Mouse (Mus musculus) cortical plate, adult 2 months (tissue): ENCODE measurements around the gene Krtap28-10. TPM values are rescaled to one million over a fixed set of nuclear protein-coding genes. Genes with fewer than 3 reads are reported as not detected.

ENCODE experiments used
- H3K27ac ChIP-seq: fragments of 200-500 bp; 2 replicates; pipeline ENCODE4 v1.5.1; 2012; ENCODE audit warnings: low read length, control low read depth, inconsistent platforms; ENCODE audit not compliant: insufficient read depth
- H3K4me1 ChIP-seq: fragments of 200-500 bp; 2 replicates; pipeline ENCODE4 v1.6.1; 2011; ENCODE audit warnings: low read length; ENCODE audit not compliant: control insufficient read depth, insufficient read depth
- H3K4me3 ChIP-seq: fragments of 200-500 bp; 2 replicates; pipeline ENCODE4 v1.5.1; 2011; ENCODE audit warnings: mild to moderate bottlenecking, low read length, control low read depth; ENCODE audit not compliant: insufficient read depth
- CTCF ChIP-seq: fragments of 200-500 bp; IDR thresholded peaks from 2 replicates; pipeline ENCODE4 v1.5.1; 2011; ENCODE audit warnings: mild to moderate bottlenecking, control low read depth, low read length; ENCODE audit not compliant: insufficient read depth; ENCODE audit errors: extremely low read depth
- POLR2A ChIP-seq: fragments of 200-500 bp; IDR thresholded peaks from 2 replicates; pipeline ENCODE4 v1.6.1; 2011; ENCODE audit warnings: mild to moderate bottlenecking, low read length, control low read depth; ENCODE audit not compliant: insufficient read depth; ENCODE audit errors: extremely low read depth
- polyA plus RNA-seq: library from polyadenylated mRNA; depleted of rRNA; stranded (reverse); fragments of >200 nt; gene quantifications from 2 replicates; pipeline ENCODE4 v1.2.3, GENCODE M21; 2012

Gene Krtap28-10
- polyA plus RNA-seq, 1 experiment = not detected

- H3K4me3 ChIP-seq = no peak within 1 kb of the TSS
- TF ChIP-seq CTCF (no peak), POLR2A (no peak)
These were observed 18.4 kb upstream of the Krtap28-10 start, which contains the start of gene Krtap28-13 for GRCm38 (mm10) chr1:83060643-83061042. Krtap28-13 (plus strand) TSS chr1:83060930.

DNA sequence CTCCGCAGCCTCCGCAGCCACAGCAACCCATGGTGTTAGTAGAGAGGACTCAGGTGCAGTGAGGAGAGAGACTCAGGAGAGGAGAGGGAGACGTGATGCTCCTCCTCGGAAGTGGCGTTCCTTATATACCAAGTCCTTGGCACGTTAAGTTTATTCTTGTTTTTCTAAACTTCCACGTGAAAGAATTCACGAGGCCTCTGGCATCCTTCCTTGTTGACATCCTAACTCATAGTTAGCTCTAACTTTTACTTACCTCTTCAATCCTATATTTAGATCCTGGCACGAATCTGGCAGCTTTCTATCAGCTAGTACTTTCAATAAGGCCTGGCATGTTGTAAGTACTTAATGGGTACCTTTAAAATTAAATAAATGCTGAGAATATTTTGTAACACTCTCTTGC is 17.0 kb upstream of the Krtap28-10 start, which contains the start of gene A030005K14Rik:
Gene A030005K14Rik, minus strand, starts transcription at position 101 of the 400 bp plus-strand sequence.
- Histone ChIP-seq H3K4me1 (no peaks in the 10 kb centered on the region), H3K4me3 (no peak within 1 kb of the TSS), H3K27ac (no peak within 1 kb of the TSS)
- TF ChIP-seq CTCF (no peak), POLR2A (no peak)

More at GRCm38 (mm10) chr1:83060643-83061042, 18.4 kb upstream of the Krtap28-10 start, which contains the start of gene Krtap28-13:
- Histone ChIP-seq H3K27ac (no peak within 1 kb of the TSS), H3K4me1 (no peaks in the 10 kb centered on the region)

DNA sequence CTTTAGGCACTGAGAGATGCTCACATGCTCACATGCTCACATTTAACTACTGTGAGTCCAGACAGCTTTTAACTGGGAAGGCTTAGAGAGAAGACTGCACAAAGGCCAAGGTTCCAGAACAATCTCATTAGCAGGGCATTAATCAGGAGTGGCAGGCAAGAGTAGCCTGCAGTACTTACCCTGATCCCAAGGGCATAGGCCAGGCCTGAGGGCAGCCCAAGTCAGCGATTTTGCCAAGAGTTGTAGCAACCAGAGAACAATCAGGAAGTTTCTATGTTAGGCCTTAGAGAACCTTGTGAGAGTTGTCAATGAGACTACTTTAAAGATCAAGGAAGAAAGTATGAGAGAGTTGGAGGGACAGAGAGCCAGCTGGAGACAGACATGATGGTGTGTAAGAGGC is 16.2 kb upstream of the Krtap28-10 start:
- Histone ChIP-seq H3K27ac (no peak overlapping the region), H3K4me1 (no peaks in the 10 kb centered on the region), H3K4me3 (no peak overlapping the region)
- no peak for TF ChIP-seq CTCF
- no peak for TF ChIP-seq POLR2A

DNA sequence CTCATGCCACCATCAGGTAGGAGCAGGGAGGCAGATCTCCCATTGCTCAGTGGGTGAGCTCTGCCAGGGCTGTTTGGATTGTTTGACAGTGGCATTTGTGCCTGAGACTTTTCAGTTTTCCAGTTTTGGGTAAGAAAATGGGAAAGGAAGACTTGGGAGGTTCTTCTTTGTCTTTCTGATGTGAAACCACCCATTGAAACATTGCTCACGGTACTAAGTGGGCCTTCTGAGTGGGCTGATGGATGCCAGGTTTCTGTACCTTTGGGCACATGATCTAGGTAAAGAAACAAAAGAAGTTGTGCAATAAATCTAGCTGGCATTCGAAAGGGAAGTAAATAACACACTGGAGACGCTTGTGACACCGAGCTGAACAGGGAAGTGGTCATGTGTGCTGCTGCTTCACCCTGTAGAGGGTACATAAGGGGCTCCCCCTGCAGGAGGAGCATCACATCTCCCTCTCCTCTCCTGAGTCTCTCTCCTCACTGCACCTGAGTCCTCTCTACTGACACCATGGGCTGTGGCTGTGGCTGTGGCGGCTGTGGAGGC is 2.7 kb upstream of the Krtap28-10 start, which contains the start of gene Gm47969:
Gene Gm47969, plus strand, starts transcription at position 51 of the 546 bp plus-strand sequence.
- Histone ChIP-seq H3K27ac (no peak within 1 kb of the TSS), H3K4me3 (no peak within 1 kb of the TSS), H3K4me1 (no peaks in the 10 kb centered on the region)
- TF ChIP-seq POLR2A = no peak
- TF ChIP-seq CTCF = no peak

DNA sequence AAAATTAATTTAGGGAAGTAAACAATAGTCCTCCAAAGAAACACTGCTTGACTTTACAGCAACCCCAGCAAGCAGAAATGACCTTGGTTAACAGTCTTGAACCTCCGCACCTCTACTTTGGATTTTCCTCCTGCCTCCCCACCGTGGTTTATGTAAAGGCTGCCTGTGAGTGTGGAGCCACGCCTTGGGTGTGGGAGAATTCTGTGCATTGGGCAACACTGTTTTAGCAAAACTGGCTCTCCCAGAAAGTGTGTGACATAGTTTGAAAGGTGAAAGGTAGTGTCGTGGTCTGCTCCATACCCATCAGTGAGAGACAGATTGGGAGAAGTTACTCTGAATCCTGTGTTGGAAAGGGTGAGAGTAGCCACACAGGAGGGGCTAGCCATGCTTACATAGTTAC is 3.2 kb downstream of the Krtap28-10 start:
- no peaks in the 10 kb centered on the region for H3K4me1 ChIP-seq
- H3K4me3 ChIP-seq = no peak overlapping the region
- H3K27ac ChIP-seq = no peak overlapping the region
- TF ChIP-seq POLR2A (no peak), CTCF (no peak)

DNA sequence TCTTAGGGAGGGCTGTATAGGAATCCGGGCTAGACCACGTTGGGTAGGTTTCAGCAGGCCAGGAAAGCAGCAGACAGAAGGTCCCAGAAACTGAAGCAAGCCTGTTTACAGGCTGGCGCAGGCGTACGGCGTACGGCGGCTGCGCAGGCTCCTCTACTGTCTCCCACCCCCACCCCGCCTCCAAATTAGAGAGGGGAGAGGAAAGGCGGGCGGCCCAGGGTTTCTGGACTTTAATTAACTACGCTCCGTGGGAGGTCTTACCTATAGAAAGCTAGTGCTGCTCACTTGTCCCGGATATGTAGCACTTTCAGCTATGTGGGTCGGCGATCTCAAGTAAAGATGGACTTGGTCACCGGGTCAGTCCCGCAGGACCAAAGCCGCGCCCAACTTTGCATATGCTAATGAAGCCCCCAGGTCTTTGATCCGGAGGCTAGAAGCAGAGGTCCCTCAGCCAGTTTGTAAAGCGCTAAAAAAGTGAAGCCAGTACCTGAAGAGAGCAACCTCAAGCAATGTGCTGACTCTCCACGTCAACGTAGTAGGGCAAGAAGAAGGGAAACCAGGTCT is 4.1 kb downstream of the Krtap28-10 start, which contains the start of gene Slc19a3:
Gene Slc19a3, minus strand, starts transcription at position 340 of the 564 bp plus-strand sequence.
- no peaks in the 10 kb centered on the region for H3K4me1 ChIP-seq
- peak within 1 kb of the TSS; percentile 72 for H3K27ac ChIP-seq
- H3K4me3 ChIP-seq = peak within 1 kb of the TSS; percentile 38
- TF ChIP-seq POLR2A = peak; percentile 54
- no peak for TF ChIP-seq CTCF

DNA sequence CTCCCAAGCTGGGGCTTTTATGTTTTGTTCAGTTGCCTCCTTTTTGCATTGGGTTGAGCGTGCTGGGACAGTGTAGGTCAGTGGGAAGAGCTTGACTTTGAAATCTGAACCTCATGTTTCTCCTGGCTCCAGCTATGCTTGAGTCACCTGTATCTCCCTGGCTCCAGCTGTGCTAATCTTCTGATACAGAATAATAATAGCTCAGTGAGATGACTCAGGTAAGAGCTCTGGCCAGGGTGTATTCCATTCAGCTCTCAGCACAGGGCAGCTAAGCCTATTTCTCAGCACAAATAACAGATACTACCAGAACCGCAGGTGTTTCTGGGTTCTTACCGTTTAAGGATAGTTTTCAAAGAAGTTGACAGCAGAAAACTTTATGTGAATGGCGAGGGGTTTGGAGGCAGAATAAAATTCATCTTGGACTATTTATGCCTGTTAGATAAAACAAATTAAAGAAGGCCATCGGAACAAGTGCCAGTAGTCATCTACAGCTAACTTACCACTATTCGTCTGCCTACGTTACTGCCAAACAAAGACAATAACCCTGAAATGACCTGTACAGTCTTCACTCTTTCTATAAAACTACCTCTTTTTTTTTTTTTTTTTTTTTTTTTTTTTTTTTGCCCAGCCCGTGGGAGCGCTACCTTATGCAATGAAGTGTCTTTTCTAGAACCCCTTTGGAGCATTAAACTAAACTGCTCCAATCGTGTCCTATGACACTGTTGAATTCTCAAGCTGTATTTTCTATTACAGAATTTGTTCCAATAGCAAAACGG is 5.2 kb downstream of the Krtap28-10 start:
- Histone ChIP-seq H3K4me3 (no peak overlapping the region; the same call in 1 of the 2 replicates), H3K4me1 (no peaks in the 10 kb centered on the region), H3K27ac (peak overlapping the region; percentile 72; the same call in 1 of the 2 replicates)
- TF ChIP-seq CTCF (no peak), POLR2A (no peak)

GRCm38 (mm10) chr1:83034509-83034908 is 7.8 kb downstream of the Krtap28-10 start:
- no peak overlapping the region for H3K27ac ChIP-seq
- no peak for TF ChIP-seq POLR2A
- no peak for TF ChIP-seq CTCF
- no peaks in the 10 kb centered on the region for H3K4me1 ChIP-seq
- no peak overlapping the region for H3K4me3 ChIP-seq

- Histone ChIP-seq H3K4me1 (no peaks in the 10 kb centered on the region), H3K27ac (no peak overlapping the region), H3K4me3 (no peak overlapping the region)
- TF ChIP-seq POLR2A (no peak), CTCF (no peak)
These were observed 9.8 kb downstream of the Krtap28-10 start for GRCm38 (mm10) chr1:83032508-83032907.

DNA sequence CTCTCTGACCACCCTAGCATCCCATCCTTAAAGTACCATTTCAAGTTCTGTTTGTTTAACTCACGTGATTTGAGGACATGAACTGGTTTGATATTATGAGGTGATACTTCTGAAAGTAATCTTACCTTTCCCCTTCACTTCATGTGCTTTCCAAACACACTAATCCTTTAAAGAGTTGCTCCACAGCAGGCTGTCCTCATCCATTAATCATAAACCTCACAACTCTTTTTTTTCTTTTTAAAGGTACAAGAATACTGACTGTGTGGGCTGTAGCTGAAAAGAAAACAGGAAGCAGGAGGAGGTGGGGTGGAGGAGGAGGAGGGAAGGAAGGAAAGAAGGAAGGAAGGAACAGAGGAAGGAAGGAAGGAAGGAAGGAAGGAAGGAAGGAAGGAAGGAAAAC is 10.3 kb downstream of the Krtap28-10 start:
- no peak for TF ChIP-seq POLR2A
- no peak for TF ChIP-seq CTCF
- no peaks in the 10 kb centered on the region for H3K4me1 ChIP-seq
- no peak overlapping the region for H3K4me3 ChIP-seq
- H3K27ac ChIP-seq = no peak overlapping the region
